Mouse (Mus musculus) olfactory bulb, adult 2 months (tissue): ENCODE results near the gene Csmd2. TPM values are rescaled to one million over a fixed set of nuclear protein-coding genes. Genes with fewer than 3 reads are reported as not detected.

Experiments
- H3K27ac ChIP-seq: fragments of 200-500 bp; 2 replicates; pipeline ENCODE4 v1.5.1; 2012; ENCODE audit warnings: low read depth, low read length; ENCODE audit not compliant: insufficient read depth
- H3K4me1 ChIP-seq: fragments of 200-500 bp; 2 replicates; pipeline ENCODE4 v1.6.1; 2012; ENCODE audit warnings: low read length; ENCODE audit not compliant: control insufficient read depth, insufficient read depth
- H3K4me3 ChIP-seq: fragments of 200-500 bp; 2 replicates; pipeline ENCODE4 v1.5.1; 2012; ENCODE audit warnings: mild to moderate bottlenecking, low read depth, low read length, moderate library complexity; ENCODE audit not compliant: insufficient read depth
- CTCF ChIP-seq: fragments of 200-500 bp; IDR thresholded peaks from 2 replicates; pipeline ENCODE4 v1.5.1; 2012; ENCODE audit warnings: low read depth, mild to moderate bottlenecking, low read length, moderate library complexity; ENCODE audit not compliant: insufficient read depth
- POLR2A ChIP-seq: fragments of 200-500 bp; IDR thresholded peaks from 2 replicates; pipeline ENCODE4 v1.6.1; 2012; ENCODE audit warnings: mild to moderate bottlenecking, low read depth, low read length, moderate library complexity; ENCODE audit not compliant: insufficient read depth
- WGBS: fragments of 180-500 bp; shearing (Covaris S2); methylation state at CpG from one replicate; pipeline ENCODE4 v1.1.7; 2018; 5-methylcytosine and 5-hydroxymethylcytosine counted together
- polyA plus RNA-seq: library from polyadenylated mRNA; stranded (reverse); fragments of >200 nt; gene quantifications from 2 replicates; pipeline ENCODE4 v1.2.4, GENCODE M21; 2012; ENCODE audit warnings: low replicate concordance; ENCODE audit not compliant: missing spikeins, insufficient read depth, insufficient read length

Csmd2 gene
- polyA plus RNA-seq, 1 experiment, result not detected

DNA sequence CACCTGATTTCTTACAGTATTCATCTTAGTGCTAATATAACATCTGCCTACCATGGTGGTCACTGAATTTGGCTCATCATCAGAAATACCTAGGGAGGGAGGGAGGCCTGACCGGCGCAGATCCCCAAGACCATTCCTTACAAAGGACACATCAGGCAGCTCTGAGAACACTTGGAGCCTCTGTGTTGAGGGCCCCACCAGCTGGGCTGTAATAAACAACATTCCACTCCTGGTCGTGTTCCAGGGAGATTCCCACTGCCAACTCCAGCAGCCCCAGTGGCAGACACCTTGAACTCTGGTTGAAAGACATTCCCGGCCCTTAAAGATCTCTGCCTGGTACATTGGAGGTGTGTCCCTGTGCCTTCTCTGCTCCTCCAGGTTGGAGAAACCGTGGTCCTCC is 327.7 kb downstream of the Csmd2 start:
- Histone ChIP-seq H3K27ac (no peak overlapping the region), H3K4me3 (no peak overlapping the region), H3K4me1 (no peaks in the 10 kb centered on the region)
- 67% methylated on average over 5 of the region's 5 CpGs for WGBS
- TF ChIP-seq CTCF, result no peak
- no peak for TF ChIP-seq POLR2A

DNA sequence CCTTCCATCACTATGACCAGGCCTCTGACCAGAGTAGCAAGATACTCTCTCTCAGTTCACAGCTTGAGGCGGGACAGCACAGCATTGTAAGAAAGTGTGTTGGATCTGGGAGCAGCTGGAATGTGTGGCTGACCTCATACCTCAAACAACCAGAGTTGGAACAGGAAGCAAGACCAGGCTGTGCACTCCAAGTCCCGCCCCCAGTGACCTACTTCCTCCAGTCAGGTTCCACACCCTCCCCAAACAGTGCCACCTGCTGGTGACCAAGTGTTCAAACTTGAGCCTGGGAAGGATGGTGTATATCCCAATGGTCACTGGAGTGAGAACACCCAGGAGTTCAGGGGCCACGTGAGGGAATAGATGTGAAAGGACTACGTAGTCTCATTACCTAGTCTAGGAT is 330.3 kb downstream of the Csmd2 start:
- TF ChIP-seq POLR2A (no peak), CTCF (no peak)
- no peak overlapping the region for H3K27ac ChIP-seq
- H3K4me1 ChIP-seq, result no peaks in the 10 kb centered on the region
- 94% methylated on average over 4 of the region's 4 CpGs for WGBS
- no peak overlapping the region for H3K4me3 ChIP-seq

- Histone ChIP-seq H3K27ac (no peak overlapping the region), H3K4me1 (peaks cover 11% of the 10 kb centered on the region), H3K4me3 (no peak overlapping the region)
- 81% methylated on average over 2 of the region's 2 CpGs for WGBS
- TF ChIP-seq POLR2A (no peak), CTCF (no peak)
These were observed 337.9 kb downstream of the Csmd2 start for GRCm38 (mm10) chr4:128325511-128325910.

GRCm38 (mm10) chr4:128326755-128327154 is 339.1 kb downstream of the Csmd2 start:
- TF ChIP-seq CTCF, result no peak
- no peak overlapping the region for H3K4me3 ChIP-seq
- peaks cover 11% of the 10 kb centered on the region for H3K4me1 ChIP-seq
- WGBS, result 83% methylated on average over 4 of the region's 4 CpGs
- no peak overlapping the region for H3K27ac ChIP-seq

DNA sequence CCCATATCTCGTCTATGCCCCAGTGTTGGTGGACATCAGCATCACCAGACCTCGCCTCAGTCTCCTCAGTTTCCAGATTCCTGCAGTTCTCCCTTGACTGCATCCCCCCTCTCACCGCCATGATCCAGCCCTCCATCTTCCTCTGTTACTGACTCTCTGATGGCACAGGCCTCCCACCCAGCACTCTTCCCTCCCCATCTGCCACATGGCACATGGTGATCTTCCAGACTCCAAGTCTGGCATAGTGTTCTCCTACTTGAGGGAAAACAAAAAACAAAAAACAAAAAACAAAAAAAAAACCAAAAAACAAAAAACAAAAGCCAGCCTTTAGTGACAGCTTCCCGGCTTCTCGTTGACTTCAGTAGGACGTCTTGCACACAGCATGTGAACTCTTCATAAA is 339.8 kb downstream of the Csmd2 start:
- 91% methylated on average over 6 of the region's 6 CpGs for WGBS
- H3K27ac ChIP-seq, result no peak overlapping the region
- H3K4me1 ChIP-seq, result peaks cover 11% of the 10 kb centered on the region
- TF ChIP-seq POLR2A, result no peak
- TF ChIP-seq CTCF, result no peak
- H3K4me3 ChIP-seq, result no peak overlapping the region

GRCm38 (mm10) chr4:128330519-128330918 is 342.9 kb downstream of the Csmd2 start:
- WGBS, result 73% methylated on average over 9 of the region's 9 CpGs
- no peak overlapping the region for H3K4me3 ChIP-seq

GRCm38 (mm10) chr4:128340457-128340856 is 352.8 kb downstream of the Csmd2 start:
- Histone ChIP-seq H3K4me3 (no peak overlapping the region), H3K4me1 (peaks cover 4% of the 10 kb centered on the region; the same call in 1 of the 2 replicates), H3K27ac (no peak overlapping the region)
- no peak for TF ChIP-seq CTCF
- TF ChIP-seq POLR2A, result no peak
- 91% methylated on average over 7 of the region's 7 CpGs for WGBS

More at GRCm38 (mm10) chr4:128330519-128330918, 342.9 kb downstream of the Csmd2 start:
- TF ChIP-seq CTCF (no peak), POLR2A (no peak)
- no peak overlapping the region for H3K27ac ChIP-seq
- peaks cover 11% of the 10 kb centered on the region for H3K4me1 ChIP-seq

- Histone ChIP-seq H3K4me3 (no peak overlapping the region), H3K4me1 (peaks cover 2% of the 10 kb centered on the region; the same call in 1 of the 2 replicates), H3K27ac (no peak overlapping the region)
- TF ChIP-seq POLR2A (no peak), CTCF (no peak)
- 70% methylated on average over 7 of the region's 7 CpGs for WGBS
These were observed 353.7 kb downstream of the Csmd2 start for GRCm38 (mm10) chr4:128341315-128341714.

DNA sequence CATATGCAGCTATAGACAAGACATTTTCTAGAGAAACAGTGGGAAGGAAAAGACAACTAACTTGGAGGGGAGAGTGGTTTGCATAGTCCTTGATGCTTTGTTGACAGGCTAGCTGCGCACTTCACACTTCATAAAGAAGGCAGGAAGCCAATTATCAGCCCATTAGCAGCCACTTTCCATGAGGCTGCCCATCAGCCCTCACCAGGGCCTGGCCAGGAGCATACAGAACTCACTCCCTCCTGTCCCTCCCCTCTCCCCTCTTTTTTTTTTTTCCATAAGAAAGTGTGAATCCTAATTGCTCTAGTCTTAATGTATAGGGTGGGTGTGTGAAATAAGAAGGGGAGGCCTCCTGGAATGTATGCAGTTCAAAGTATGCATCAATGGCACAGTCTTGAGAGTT is 354.6 kb downstream of the Csmd2 start:
- TF ChIP-seq CTCF, result no peak
- TF ChIP-seq POLR2A, result no peak
- 97% methylated on average over 1 of the region's 1 CpGs for WGBS
- no peak overlapping the region for H3K27ac ChIP-seq
- no peak overlapping the region for H3K4me3 ChIP-seq
- H3K4me1 ChIP-seq, result peaks cover 4% of the 10 kb centered on the region; the same call in 1 of the 2 replicates

DNA sequence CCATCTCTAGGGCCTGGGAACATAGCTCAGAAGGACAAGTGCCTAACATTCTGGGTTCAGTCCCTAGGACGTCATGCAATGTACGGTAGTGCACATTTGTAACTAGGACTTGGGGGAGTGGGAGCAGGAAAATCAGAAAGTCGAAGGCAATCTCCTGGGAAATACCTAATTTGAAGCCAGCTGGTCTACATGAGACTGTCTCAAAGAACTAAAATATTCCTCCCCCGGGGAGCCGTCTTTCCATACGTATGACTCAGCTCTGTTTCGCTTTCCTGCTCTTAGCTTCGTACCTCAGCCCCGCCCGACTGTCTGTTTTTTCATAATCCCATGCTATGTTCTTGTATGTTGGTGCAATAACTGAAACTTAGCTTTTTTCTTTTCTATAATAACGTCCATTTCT is 371.1 kb downstream of the Csmd2 start:
- H3K4me3 ChIP-seq, result no peak overlapping the region
- TF ChIP-seq CTCF (no peak), POLR2A (no peak)
- WGBS, result 56% methylated on average over 11 of the region's 11 CpGs
- no peak overlapping the region for H3K27ac ChIP-seq
- H3K4me1 ChIP-seq, result peaks cover 6% of the 10 kb centered on the region
